Mouse (Mus musculus) lung, postnatal 10 days (tissue): ENCODE measurements at regions not wholly inside any gene's neighbourhood (a gene's known extent, or its start where the extent isn't known, plus 50 kb on each side); places are given as distances from the start of the nearest gene placed in this dataset.

Experiments
- DNase-seq: peaks from one replicate; pipeline ENCODE4 v3.0.0; 2021

DNA sequence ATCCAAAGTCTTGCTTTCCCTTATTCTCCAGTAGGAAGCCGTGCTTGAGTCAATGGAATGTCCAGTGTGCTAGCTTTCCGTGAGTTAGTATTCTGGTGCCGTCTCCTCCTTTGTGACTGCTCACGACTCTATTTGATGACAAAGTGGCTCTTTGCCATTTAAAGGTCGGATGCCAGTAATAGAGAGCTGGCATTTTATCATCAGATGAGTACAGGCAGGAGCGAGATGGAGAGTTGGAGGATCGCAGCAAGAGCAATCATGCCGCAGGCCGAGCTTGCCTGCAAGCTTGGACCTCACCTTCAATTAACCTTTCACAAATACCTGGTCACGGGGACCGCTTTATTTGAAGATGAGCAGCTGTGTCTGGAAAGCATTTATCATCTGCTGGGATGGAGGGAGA is 291.8 kb downstream of the Hs3st3b1 start:
- no peak for DNase-seq

DNA sequence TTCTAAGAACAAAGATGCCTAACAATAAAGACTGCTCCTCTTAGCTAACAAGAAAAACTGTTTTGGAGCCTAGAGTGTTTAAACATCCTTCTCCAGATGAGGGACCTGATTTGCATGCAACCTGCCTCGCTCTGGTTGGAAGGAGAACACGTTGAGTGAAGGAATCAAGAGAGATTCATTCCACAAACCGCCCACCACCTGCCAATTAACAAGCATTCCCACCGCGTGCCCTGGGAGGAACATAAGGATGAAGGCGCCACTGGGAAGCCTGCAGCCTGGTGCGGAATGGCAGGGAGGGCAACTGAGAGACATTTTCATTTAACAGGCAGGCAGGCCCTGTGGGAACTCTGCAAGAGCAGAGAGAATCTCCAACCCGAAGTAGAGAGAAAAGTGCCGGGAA is 265.0 kb downstream of the Hs3st3b1 start:
- no peak for DNase-seq

DNA sequence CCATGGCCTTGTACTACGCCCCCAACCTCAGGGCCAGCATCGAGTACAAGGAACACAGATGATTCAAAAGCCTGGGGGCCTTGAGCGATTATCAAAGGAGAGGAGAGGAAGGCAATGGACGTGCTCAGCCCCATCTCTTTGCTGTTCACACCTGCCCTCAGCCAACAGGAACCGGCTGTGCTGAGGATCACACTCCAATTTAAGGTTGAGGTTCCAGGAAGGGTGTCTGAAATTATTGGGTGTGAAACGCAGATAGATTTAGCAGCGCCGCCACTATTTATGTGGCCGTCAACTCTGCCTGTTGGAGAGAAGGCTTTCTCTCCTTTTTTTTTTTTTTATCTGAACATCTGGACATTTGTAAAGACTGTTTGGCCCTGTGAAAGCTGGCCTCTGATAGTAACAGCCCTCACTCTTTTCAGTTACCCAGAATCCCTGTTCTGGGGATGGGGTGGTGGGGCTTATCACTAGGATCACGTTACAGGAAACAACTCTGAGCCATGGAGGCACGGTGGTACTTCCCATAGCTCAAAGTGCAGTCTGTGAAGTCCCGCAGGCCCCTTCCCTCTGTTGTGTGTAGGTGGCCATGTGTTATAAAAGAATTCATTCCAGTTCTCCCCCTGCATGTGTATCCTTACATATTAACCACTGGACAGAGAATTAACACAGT is 256.7 kb downstream of the Hs3st3b1 start:
- no peak for DNase-seq

DNA sequence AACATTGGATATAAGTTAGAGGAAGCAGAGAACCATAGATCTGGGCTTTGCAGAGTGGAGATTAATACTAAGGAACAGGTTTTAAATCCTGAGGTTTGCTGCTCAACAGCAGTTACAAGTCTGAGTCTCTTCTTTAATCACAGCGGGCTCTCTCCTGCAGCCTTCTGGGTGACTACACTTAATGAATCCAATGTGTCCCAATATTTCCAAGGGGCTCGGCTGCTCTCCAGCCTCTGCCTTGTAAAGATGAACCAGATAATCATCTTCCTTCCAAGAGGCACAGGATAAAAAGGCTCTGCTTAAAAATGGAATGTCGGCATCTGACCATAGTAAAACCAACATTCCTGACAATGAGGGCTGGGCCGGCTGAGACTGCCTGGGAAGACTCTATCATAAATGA is 251.6 kb downstream of the Hs3st3b1 start:
- DNase-seq: no peak

DNA sequence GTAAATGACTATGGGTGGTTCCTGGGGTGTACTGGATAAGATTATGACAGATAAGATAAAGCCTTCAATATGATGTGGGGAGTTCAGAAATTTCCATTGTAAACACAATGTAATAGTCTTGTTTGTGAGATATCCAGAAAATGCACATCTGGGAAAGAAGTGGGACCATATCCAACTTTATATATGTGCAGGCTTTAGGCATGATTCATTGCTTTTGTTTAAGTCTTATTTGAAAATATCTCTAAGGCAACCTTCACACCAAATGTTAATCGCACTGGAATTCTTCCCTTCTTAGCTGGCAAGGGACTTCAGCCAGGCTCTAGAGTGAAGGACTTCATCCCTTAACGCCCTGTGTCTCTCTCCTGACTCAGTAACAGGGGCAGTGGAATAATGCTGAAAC is 250.3 kb downstream of the Hs3st3b1 start:
- DNase-seq: no peak

DNA sequence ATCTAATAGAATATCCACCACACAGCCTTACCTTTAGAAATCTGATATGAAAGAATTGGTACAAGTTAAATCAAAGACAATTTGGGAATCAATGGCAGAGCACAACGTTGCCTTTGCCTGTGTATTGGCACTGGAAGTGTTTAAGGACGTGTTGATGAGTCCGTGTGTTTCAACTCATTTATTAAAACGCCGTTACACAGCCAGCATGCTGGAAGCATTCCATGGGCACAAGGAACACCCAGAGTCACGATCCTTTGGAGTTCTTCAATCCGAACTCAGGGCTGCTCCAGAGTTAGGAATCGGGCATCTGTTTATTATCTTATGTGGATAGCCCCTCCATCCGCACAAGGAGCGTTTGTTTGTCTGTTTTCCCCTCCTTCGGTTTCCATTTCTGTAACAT is 244.2 kb downstream of the Hs3st3b1 start:
- DNase-seq: no peak

DNA sequence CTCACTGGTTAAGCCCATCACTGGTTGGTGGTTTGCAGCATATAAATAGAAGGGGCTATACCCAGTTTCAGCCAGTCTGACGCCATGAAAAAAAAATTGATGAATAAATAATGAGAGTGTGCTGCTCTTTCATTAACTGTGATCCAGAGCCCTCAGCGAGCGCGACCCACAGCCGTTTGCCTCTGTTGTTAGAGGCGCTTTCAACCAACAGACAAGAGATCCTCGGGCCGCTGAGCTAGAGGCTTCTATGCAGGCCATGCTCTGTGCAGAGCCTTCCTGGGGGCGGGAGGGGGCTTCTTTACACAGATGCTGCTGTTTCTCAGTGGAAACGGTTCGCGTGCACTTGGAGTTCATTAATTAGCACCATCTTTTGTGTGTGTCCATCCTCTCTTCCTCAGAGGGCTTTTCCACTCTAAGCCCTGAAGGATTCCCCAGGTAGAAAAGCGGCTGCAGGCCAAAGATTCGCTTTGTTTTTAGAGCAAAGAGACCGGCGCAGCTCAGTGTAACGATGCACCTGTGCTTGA is 243.6 kb downstream of the Hs3st3b1 start:
- DNase-seq: no peak

DNA sequence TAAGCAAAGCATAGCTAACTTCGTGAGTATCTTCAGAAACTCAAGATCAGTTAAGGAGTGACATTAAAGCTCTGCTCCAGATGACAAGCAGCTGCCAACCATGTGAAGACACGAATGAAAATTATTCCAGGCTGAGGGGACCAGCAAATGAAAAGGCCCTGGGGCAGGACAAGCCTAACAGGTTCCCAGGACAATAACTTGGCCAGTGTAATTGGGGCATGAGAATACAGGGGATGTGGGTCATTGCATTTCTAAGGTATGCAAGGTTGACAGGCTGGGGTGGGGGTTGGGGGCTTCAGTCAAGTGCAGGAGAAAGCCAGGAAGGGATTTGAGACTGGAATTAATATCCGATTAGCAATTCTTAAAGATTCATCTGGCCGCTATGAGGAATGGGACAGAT is 242.6 kb downstream of the Hs3st3b1 start:
- no peak for DNase-seq

DNA sequence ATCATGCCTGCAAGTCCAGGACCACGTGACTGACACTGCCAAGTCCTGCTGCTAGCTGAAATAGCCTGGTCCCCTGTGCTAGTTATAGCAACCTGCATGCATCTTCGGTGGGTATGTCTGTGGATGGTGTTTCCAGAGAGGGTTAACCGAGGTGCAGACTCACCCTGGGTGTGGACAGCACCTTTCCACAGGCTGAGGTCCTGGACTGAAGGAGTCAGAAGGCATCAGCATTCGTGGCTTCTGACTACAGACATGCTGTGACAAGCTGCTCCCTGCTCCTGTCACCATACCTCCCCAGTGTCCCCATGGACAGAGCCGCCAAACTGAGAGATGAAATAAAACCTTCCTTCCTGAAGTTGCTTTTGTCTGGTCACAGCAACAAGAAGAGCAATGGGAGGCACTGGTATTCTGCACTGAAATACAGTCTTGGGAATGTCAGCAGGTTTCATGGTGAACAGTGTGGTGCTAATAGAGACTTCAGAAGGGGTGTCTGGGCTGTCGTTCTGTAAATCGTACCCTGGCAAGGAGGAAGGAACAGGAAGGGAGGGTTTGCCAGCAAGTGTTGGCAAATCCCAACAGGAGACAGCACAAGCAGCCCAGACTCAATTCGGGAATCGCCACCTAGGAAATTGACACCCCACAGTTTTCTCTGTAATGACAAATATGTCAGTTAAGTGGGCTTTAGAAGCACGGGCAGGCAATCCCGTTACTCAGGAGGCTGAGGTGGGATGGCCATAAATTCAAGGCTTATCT is 237.7 kb downstream of the Hs3st3b1 start:
- DNase-seq: no peak

DNA sequence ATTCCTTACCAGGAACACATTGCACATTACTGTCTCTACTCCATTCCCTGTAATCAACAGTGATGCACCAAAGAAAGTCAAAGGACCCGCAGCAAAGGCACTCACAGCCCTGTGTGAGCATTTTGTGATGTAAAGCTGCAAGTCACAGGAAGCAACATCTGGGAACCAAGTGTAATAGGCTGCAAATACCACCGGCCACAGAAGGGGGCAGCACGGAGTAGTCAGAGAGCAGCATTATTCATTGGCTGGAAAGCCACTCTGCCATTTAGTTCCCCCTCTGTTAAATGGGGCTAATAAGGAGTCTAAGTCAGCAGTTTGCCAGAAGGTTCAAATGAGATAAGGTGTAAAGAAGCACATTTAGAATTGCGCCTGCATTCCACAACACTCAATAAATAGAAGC is 231.0 kb downstream of the Hs3st3b1 start:
- peak; percentile 25 for DNase-seq

DNA sequence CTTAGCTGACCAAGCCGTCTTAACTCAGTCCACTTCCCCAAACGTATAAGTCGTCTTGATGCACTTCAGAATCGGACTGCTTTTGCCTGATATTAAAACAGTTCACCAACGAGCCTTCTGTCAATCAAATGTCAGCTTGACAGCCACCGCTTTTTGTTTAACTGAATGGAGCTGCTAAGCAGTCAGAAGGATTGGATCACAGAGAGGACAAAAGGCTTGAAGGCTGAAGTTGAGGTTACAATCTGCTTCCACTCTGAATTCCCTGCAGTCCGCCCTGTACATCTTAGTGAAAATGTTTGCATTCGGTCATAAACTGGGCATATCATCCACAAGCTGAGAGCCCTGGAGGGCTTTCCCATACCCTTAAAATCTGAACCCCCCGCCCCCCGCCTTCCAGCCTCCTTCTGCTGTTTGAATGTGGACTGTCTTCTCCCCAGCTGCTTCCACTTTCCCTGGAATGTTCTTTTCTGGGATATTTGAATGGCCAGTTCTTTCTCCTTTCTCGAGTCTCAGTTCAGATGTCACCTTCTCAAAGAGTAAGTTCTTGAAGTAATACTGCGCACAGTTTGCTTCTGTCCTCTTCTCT is 217.0 kb downstream of the Hs3st3b1 start:
- no peak for DNase-seq

DNA sequence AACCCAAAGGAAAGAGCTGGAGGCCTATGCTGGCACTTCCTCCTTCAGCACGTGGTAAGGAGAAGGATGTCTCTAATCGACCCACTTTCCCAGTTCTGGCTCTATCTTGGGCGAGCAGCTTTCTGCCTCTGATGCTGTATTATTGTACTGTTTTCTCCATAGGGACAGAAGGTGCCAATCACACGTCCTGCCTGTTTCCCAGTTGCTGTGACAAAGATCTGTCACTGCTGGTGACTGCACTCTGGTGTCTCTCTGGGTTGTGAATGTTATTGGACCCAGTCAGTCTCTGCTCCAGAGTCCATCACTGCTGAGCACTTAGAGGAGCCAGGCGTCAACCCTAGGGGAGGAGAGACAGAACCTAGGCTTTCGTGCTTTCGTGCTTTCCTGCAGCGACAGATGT is 216.0 kb downstream of the Hs3st3b1 start:
- DNase-seq: no peak

DNA sequence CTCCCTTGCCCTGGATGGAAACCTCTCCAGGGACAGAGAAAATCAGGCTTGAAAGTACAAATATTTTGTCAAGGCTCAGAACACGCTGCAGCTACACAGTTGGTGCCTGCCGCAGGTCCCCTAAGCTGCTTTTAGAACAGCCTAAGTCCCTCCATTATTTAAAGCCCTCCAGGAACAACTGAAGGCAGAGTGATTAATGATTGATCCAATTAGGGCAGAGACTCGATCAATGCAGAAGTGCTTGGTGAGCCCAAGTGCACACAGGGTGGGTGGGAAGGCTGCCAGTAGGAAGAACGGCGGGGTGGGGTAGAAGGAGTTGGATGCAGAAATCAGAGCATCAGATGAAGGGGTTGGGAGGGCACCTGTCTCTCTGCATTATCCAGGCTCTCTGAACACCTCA is 215.0 kb downstream of the Hs3st3b1 start:
- no peak for DNase-seq

DNA sequence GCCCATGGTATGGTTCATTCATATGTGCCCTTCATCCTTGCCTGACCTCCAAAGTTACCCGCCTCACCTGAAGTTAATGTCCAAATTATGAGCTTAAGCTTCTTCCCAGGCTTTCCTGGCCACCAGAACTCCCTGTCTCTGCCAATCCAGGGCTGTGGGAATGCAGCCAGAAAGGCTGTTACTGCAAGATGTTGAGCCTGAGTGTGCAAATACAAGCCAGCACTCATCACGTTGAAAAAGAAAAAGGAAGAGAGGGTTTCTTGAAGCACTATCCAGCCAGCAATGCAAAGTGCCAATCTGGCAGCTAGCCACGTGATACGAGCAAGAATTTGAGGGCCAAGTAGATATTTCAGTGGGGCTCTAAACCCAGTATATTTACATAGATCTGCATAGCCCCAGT is 213.7 kb downstream of the Hs3st3b1 start:
- DNase-seq: peak; percentile 48

DNA sequence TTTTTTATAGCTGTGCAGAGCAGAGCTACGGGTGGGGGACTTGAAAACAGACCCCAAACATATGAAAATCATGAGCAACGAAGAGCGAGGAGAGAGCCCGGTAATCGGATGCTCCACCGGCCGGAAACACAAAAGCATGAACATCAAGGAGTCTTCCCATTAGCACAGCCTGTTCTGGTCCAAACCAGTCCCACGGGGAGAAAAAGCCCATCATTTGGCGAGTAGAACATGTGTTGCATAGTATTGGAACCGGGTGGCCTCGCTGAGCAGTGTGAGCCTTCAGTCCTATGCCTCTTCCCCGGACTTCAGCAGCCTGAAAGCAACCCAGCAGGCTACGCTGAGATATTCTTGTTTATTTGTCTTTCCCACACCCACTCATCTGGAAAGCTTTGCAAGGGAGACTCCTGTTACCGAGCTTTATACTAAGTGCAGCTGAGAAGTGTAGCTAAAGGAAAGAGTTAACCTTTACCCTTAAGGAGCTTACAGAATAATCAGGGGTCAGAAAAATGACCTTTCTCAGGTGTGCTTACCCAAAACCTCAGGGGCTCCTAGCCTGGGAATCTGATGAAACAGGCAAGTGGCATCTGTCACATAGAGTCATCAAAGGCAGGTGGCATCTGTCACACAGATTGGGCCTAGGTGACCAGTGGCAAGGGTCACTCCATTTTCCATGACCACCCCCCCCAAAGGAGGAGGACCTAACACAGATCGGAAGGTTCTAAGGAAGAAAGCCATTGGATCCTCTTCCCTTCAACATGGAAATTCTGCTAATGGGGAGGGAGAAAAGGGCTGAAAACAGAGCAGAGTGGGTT is 209.8 kb downstream of the Hs3st3b1 start:
- DNase-seq: no peak

DNA sequence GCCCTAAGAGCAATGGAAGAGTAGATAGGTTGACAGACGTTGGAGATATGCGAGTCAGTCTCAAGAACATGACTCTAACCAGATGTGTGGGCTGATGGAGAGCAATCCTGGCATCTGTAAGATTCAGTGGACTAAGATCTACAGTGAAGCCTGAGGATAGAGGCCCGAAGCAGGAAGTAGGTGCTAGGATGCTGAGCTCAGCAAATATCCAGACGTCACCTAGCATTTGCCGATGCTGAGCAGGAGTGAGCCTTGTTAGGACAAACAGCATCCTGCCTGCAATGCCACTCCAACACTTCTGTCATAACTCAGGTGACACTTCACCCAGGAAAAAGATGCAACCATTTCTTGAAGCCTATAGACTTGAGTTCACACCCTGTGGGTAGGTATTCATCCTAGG is 199.8 kb downstream of the Hs3st3b1 start:
- DNase-seq: no peak

DNA sequence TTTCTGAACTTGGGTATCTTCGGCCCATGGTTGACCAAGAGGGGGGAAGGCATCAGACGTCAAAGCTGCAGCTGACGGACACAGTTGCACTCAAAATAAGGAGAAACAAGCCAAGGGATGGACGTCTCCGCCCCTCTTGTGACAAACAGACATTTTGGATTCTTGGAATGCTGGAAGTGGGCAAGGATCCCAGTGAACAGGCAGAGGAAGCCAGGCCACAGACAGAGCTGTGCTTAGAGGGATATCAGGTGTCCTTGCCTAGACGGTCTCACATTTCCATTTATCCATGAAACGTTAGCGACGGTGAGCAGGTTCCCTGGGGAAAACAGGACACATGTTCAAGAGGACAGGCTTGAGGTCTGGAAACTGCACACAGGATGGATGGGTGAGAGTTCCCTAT is 191.2 kb downstream of the Hs3st3b1 start:
- DNase-seq: peak; percentile 69

DNA sequence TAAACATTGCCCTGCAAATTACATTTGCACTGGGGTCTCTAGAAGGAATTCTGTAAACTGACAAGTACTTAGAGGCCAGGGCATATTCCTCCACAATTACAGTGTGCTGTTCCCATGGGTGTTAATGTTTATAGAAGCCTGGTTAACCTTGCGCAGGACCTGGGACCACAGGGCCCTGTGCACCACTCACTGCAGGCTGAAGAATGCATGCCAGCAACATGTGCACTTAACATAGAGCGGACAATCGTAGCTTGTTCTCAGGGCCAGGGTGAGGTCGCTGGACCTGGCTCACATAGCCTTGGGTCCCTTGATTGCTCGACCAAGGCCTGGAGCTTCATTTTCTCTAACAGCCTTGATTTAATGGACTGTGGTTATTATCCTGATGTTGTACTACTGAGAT is 168.8 kb downstream of the Hs3st3b1 start:
- no peak for DNase-seq

DNA sequence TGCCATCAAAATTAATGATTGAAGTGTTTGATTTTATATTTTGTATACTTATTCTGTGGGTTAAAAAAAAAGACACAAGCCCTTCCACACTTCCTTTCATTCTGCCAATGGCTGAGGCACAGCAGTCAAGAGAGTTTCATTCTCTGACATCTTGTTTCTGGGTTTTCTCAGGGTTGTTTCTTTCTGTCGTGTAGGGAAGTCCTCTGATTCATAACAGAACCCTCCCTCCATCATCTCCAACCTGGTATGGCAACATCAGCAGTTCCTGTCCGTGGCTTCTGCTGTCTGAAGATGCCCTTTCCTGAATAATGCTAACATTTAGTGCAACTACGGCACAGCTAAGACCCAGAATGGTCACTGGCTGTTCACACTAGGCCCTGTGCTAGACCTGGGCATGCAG is 167.3 kb downstream of the Hs3st3b1 start:
- no peak for DNase-seq

DNA sequence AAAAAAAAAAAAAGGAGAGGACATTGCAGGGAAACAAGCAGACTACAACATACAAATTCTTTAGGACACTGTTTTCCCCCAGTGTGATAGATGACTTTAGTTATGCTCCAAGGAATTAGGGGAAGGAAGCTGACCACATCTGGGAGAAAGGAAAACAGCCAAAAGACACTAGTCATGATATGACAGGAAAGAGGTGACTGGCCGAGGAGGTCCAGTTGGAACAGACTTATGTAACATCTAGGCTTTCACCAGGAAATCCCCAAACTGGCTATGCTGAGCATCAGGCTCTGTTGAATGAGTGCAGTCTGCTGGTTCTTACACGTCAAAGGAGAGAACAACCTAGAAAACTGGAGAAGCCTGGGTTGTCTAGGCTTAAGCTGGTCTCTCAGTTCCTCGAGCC is 163.8 kb downstream of the Hs3st3b1 start:
- peak; percentile 39 for DNase-seq

DNA sequence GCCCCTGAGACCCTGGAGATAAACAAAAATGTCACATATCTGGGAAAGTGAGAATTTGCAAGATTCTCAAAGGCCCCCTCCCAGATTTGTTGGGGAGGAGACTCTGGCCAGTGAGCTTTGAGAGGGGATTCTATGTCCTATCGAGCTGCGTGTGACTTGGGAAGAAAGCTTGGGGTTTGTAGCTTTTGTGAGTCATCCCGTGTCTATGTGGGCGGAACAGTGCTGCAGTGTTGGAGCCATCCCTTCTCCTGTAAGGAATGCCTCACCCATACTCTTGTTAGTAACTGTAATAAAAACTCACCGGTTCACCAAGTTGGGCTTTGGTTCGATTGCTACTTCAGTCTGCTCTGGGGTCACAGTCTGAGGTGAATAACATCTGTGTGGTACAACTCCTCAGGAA is 160.5 kb downstream of the Hs3st3b1 start:
- no peak for DNase-seq

DNA sequence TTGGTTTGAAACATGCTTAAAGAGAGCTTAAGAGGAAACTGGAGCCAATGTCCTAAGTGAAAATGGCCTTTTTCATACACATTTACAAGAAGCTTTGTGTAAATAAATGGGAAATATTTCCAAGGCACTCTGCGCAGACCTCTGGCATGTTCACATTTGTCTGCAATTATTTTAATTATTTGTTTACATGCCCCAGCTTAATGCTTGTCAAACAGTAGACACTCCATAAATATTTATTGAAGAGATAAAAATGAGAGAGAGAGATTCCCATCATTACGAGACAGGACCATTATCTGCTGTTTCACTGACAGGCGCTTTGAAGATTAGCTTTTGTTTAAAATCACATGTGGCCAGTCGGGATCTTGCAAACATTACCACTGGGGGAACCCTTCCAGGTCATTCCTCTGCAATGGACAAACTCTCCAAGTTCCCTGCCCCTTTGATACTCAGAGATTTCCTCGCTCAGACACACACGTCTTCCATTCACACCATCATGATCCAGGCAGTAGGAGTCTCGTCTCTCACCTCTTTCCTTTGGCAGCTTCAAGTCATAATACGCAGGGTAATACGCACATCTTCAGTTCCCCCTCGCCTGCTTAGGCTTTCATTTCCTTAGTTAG is 154.3 kb downstream of the Hs3st3b1 start:
- peak; percentile 36 for DNase-seq

DNA sequence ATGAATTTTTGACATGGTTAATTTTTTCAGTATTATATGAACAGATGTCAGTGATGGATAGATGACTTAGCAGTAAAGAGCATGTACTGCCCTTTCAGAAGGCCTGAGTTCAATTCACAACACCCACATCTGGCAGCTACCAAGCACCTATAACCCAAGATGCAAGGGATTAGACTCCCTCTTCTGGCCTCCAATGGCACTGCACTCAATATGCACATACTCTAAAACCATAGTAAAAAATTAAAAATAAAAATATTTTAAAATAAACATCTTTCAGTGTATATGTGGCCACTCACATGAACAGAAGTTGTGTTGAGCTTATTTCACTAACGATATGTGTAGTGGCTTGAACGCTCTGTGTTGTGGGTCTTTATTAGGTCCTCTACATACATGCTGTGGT is 152.4 kb downstream of the Hs3st3b1 start:
- DNase-seq: no peak
